Mouse (Mus musculus): ENCODE results near the gene Ptpn18. TPM values are rescaled to one million over a fixed set of nuclear protein-coding genes. Genes with fewer than 3 reads are reported as not detected.
A peak's percentile ranks its signal among the peaks of the same experiment; 100 is the strongest.

Ptpn18 gene
- 15.1 and 15.8 TPM in 2 replicates for polyA plus RNA-seq (2015; fragmentation: Nextera tagmentation; extraction: Ambion mirVana)

DNA sequence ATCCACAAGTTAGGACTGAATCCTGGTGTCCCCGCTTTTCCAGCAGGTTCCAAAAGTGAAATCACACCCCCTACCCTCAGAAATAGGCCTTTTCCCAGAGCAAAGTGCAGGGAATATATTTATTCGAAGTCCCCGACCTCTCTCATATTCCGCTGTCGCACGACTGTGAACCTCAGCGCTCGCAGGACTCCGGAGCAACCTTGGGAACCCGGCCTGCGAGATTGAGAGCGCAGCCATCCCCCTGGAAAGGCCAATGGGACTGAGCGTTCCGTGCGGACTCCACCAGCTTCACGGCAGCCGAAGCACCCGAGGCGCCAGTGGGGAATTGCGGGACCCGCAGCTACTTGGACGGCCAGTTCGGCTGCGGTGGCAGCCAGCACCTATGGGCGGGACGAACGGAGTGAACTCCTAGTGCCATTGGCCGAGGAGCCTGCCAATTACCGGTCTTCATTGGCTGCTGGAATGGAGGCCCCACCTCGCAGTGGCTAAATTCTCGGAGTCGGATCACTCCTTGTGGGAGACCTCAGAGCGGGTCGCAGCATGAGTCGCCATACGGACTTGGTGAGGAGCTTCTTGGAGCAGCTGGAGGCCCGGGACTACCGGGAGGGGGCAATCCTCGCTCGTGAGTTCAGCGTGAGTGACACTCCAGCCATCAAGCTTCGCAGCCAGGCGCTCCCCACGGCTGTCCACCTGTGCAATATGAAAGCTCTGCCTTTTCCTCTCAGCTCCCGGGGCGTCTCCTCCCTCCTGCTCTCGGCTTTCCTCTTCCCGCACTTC is at the start of gene Ptpn18:
Gene Ptpn18 (plus strand): TSS at position 479 of the 777 bp plus-strand sequence.
- no peak within 1 kb of the TSS for H3K27ac ChIP-seq (replicated peaks)
- H3K4me2 ChIP-seq: peak within 1 kb of the TSS; percentile 97
- no peaks in the 10 kb centered on the region for H3K36me3 ChIP-seq
- peak within 1 kb of the TSS; percentile 64 for H3K4me3 ChIP-seq
- peak within 1 kb of the TSS; percentile 80 for H3K9ac ChIP-seq
- peaks cover 46% of the 10 kb centered on the region for H3K27me3 ChIP-seq (replicated peaks)
- no peaks in the 10 kb centered on the region for H3K9me3 ChIP-seq
- ATAC-seq (ENCODE audit: extremely low read depth, insufficient number of reproducible peaks, low FRiP score, low TSS enrichment): peak; percentile 88
- under 1% methylated on average over 48 of the region's 48 CpGs for WGBS
- peaks cover 14% of the 10 kb centered on the region; the same call in 1 of the 2 replicates for H3K4me1 ChIP-seq

DNA sequence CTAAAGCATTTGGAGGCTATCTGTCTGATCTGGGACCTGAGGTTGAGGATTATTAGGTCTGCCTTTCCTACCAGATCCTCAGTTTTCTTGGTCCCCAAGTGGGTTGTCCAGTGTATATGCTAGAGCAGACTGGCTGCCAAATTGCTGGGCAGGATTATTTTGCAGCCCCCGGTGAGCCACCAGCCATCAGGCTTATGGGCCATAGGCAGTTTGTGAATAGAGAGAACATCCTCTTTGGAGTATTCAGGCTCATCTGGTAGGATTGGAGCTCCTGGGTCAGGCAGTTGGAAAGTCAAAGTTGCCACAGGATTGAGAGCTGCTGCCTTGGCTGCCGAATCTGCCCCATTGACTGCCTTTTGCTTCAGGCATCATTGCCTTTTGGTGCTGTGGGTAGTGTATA is 31.1 kb upstream of the Ptpn18 start:
- ATAC-seq (ENCODE audit: extremely low read depth, insufficient number of reproducible peaks, low FRiP score, low TSS enrichment): no peak
- Histone ChIP-seq H3K4me3 (no peak overlapping the region), H3K9ac (no peak overlapping the region), H3K36me3 (peaks cover 31% of the 10 kb centered on the region), H3K4me1 (peaks cover 6% of the 10 kb centered on the region), H3K9me3 (peaks cover 25% of the 10 kb centered on the region), H3K4me2 (no peak overlapping the region), H3K27ac (replicated peaks) (no peak overlapping the region), H3K27me3 (replicated peaks) (no peaks in the 10 kb centered on the region)
- WGBS: 88% methylated on average over 2 of the region's 2 CpGs

DNA sequence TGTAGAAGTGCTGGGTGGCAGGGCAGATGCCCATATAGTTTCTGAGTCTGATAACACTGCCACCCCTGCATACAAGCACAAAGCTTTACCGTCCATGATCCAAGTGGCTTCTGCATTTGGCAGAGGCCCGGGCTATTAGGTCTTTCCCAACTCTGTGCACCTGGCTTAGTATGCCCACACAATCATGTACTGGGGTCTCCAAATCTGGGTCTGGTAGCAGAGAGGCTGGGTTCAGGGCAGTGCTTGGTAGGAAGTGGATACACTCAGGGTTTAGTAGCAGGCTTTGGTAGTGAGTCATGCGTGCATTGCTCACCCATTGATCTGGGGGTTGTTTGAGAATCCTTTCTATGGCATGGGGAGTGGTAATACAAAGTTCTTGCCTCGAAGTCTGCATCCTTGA is 30.3 kb upstream of the Ptpn18 start:
- no peak overlapping the region for H3K27ac ChIP-seq (replicated peaks)
- H3K4me2 ChIP-seq: no peak overlapping the region
- WGBS: 86% methylated on average over 4 of the region's 4 CpGs
- H3K9me3 ChIP-seq: peaks cover 25% of the 10 kb centered on the region
- H3K36me3 ChIP-seq: peaks cover 31% of the 10 kb centered on the region
- ATAC-seq (ENCODE audit: extremely low read depth, insufficient number of reproducible peaks, low FRiP score, low TSS enrichment): no peak
- H3K4me1 ChIP-seq: peaks cover 14% of the 10 kb centered on the region
- no peak overlapping the region for H3K9ac ChIP-seq
- H3K4me3 ChIP-seq: no peak overlapping the region
- no peaks in the 10 kb centered on the region for H3K27me3 ChIP-seq (replicated peaks)

DNA sequence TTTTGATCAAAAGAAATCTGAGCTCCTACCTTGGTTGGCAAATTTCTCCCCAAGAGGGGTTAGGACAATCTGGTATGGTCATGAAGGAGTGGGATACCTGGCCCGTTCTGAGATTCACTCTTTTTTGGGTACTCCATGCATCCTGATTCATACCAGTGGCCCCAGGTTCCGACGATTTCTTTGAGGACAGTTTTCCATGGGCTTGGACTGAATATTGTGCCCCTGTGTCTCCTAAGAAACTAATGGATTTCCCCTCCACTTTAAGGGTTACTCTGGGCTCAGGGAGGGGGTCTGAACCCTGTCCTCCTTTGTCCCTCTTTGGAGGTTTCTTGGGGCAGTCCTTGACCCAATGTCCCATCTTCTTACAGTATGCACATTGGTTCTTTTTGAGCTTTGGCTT is 28.6 kb upstream of the Ptpn18 start:
- Histone ChIP-seq H3K4me2 (no peak overlapping the region), H3K27ac (replicated peaks) (no peak overlapping the region), H3K9me3 (peaks cover 25% of the 10 kb centered on the region), H3K4me3 (no peak overlapping the region), H3K9ac (no peak overlapping the region), H3K36me3 (peaks cover 31% of the 10 kb centered on the region), H3K4me1 (peaks cover 18% of the 10 kb centered on the region), H3K27me3 (replicated peaks) (no peaks in the 10 kb centered on the region)
- WGBS: 87% methylated on average over 3 of the region's 3 CpGs
- no peak for ATAC-seq (ENCODE audit: extremely low read depth, insufficient number of reproducible peaks, low FRiP score, low TSS enrichment)

DNA sequence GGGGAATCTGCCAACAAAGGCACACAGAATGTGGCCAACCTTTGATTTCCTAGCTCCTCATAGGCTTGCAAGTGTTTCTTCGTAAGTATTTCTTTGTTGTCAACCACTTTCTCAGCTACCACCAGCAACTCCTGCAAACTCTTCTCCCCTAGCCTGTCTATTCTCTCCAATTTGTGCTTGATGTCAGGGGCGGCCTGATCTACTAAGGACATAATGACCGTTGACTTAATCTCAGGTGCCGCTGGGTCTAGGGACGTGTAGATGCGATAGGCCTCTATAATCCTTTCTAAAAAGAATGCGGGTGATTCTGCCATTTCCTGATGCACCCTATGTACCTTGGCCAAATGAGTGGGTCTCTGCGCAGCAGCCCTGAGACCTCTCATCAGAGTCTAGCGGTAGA is 28.1 kb upstream of the Ptpn18 start:
- WGBS: 96% methylated on average over 9 of the region's 9 CpGs
- peaks cover 25% of the 10 kb centered on the region for H3K9me3 ChIP-seq
- H3K27ac ChIP-seq (replicated peaks): no peak overlapping the region
- no peaks in the 10 kb centered on the region for H3K27me3 ChIP-seq (replicated peaks)
- H3K36me3 ChIP-seq: peaks cover 35% of the 10 kb centered on the region
- no peak overlapping the region for H3K9ac ChIP-seq
- H3K4me2 ChIP-seq: no peak overlapping the region
- ATAC-seq (ENCODE audit: extremely low read depth, insufficient number of reproducible peaks, low FRiP score, low TSS enrichment): no peak
- H3K4me1 ChIP-seq: peaks cover 18% of the 10 kb centered on the region
- H3K4me3 ChIP-seq: no peak overlapping the region

DNA sequence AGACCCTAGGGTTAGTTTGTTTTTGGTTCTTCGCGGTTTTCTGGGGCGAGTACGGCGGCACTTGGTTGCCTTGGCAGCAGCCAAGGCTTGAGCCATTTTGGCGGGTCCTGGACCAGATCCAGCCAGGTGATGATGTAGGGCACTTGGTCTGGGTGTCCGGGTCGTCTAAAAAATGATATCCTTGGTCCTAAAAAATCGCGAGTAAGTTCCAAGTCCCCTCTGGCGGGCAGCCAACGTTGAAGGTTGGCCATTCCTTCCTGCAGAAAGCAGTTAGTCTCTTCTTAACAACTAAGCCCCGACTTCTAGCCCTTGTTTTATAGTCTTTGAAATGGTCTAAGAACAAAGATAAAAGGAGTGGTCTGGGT is 27.2 kb upstream of the Ptpn18 start:
- no peaks in the 10 kb centered on the region for H3K27me3 ChIP-seq (replicated peaks)
- no peak overlapping the region; the same call in 1 of the 2 replicates for H3K27ac ChIP-seq (replicated peaks)
- H3K4me3 ChIP-seq: peak overlapping the region; percentile 74
- H3K9ac ChIP-seq: peak overlapping the region; percentile 81
- peaks cover 44% of the 10 kb centered on the region for H3K36me3 ChIP-seq
- peaks cover 18% of the 10 kb centered on the region for H3K4me1 ChIP-seq
- H3K9me3 ChIP-seq: peaks cover 25% of the 10 kb centered on the region
- H3K4me2 ChIP-seq: peak overlapping the region; percentile 70
- whole genome bisulfite sequencing: 54% methylated on average over 13 of the region's 13 CpGs
- ATAC-seq (ENCODE audit: extremely low read depth, insufficient number of reproducible peaks, low FRiP score, low TSS enrichment): no peak

DNA sequence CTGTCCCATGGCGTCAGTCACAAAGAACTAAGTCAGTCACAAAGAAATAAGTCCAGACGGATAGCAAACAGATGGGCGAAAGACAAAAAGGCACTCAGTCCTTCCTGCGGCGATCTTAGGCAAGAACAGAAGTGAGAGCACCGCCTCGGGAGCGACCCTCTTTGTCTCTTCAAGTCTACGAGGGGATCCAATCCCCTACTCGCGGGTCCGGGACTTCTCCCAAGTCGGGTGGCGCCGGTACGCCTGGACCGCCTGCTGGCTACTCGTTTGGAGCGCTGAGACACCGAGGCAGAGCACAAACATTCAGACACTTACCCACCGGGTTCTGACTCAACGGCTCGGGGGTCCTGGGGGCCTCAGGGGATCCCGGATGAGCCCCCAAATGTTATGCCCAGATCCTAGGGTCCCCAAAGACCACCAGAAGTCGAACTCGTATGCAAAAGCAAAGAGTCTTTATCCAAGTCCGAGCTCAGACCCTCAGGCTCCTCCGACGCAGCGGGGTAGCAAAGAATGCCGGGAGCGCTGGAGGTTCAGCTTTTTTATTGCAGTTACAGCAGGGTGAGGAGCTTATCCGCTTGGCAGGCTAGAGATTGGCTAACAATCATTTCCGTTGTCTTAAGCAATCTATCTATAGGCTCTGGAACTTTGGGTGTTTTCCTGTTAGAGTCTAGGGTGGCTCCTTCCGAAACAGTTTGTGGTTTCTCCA is 26.6 kb upstream of the Ptpn18 start:
- Histone ChIP-seq H3K9me3 (peaks cover 25% of the 10 kb centered on the region), H3K4me3 (peak overlapping the region; percentile 74), H3K4me2 (peak overlapping the region; percentile 70), H3K9ac (peak overlapping the region; percentile 81), H3K4me1 (peaks cover 20% of the 10 kb centered on the region), H3K27ac (replicated peaks) (peak overlapping the region; percentile 78), H3K36me3 (peaks cover 50% of the 10 kb centered on the region), H3K27me3 (replicated peaks) (no peaks in the 10 kb centered on the region)
- WGBS: 13% methylated on average over 35 of the region's 35 CpGs
- ATAC-seq (ENCODE audit: extremely low read depth, insufficient number of reproducible peaks, low FRiP score, low TSS enrichment): no peak

DNA sequence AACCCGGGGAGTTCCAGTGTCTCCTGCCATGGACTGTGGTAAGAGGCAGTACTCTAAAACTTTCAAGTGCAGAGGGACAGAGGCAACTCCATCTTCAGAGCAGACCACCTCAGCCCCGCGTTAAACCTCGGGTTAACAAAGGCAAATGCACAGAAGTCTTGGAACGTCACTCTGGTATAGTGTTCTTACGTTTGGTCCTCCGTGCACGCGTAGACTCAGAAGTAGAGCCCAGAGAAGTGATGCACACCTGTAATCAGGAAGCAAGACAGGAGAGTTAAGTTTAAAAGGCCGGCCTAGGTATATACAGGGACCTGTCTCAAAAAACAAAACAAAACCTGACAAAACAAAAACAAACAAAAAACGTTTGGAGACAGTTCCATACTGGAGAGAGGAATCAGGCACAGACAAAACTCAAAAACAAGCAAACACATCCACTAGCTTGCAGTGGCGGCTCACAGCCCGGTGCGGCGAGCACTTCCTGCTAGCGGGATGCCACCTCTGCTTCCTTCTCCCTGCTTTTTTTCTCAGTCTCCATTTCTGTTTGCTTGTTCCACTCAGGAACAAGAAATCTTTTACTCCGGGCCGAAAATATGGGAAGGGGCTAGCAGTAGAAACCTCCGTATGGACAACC is 25.6 kb upstream of the Ptpn18 start:
- H3K27me3 ChIP-seq (replicated peaks): no peaks in the 10 kb centered on the region
- peak overlapping the region; percentile 74 for H3K4me3 ChIP-seq
- H3K9ac ChIP-seq: peak overlapping the region; percentile 80
- peak overlapping the region; percentile 70 for H3K4me2 ChIP-seq
- WGBS: 11% methylated on average over 19 of the region's 19 CpGs
- H3K36me3 ChIP-seq: peaks cover 48% of the 10 kb centered on the region
- H3K9me3 ChIP-seq: peaks cover 25% of the 10 kb centered on the region
- peaks cover 27% of the 10 kb centered on the region for H3K4me1 ChIP-seq
- H3K27ac ChIP-seq (replicated peaks): peak overlapping the region; percentile 78
- no peak for ATAC-seq (ENCODE audit: extremely low read depth, insufficient number of reproducible peaks, low FRiP score, low TSS enrichment)

DNA sequence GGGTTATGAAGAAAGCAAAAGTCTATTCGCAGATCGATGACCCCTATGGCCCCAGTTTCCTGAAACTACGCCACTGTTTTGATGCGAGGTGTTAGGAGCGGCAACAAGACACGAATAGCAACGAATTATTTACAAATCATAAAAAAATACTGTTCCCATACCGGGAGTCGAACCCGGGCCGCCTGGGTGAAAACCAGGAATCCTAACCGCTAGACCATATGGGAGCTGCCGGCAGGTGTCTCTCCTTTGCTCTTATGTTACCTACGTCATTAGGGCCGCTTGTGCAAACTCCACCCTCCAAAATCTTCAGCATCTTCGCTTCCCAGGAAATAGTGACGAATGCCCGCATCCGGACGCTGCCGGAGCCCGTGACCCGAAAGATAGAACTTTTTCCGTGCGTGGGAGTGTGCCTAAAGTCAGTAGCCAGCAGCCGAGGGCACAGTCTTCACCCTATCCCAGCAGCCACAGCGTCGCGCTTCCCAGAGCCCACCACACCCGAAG is 24.9 kb upstream of the Ptpn18 start:
- H3K4me2 ChIP-seq: peak overlapping the region; percentile 70
- peak overlapping the region; percentile 74 for H3K4me3 ChIP-seq
- under 1% methylated on average over 30 of the region's 30 CpGs for WGBS
- peak overlapping the region; percentile 80 for H3K27ac ChIP-seq (replicated peaks)
- H3K27me3 ChIP-seq (replicated peaks): no peaks in the 10 kb centered on the region
- ATAC-seq (ENCODE audit: extremely low read depth, insufficient number of reproducible peaks, low FRiP score, low TSS enrichment): no peak
- peaks cover 27% of the 10 kb centered on the region for H3K4me1 ChIP-seq
- H3K36me3 ChIP-seq: peaks cover 42% of the 10 kb centered on the region
- H3K9me3 ChIP-seq: peaks cover 25% of the 10 kb centered on the region
- peak overlapping the region; percentile 80 for H3K9ac ChIP-seq

DNA sequence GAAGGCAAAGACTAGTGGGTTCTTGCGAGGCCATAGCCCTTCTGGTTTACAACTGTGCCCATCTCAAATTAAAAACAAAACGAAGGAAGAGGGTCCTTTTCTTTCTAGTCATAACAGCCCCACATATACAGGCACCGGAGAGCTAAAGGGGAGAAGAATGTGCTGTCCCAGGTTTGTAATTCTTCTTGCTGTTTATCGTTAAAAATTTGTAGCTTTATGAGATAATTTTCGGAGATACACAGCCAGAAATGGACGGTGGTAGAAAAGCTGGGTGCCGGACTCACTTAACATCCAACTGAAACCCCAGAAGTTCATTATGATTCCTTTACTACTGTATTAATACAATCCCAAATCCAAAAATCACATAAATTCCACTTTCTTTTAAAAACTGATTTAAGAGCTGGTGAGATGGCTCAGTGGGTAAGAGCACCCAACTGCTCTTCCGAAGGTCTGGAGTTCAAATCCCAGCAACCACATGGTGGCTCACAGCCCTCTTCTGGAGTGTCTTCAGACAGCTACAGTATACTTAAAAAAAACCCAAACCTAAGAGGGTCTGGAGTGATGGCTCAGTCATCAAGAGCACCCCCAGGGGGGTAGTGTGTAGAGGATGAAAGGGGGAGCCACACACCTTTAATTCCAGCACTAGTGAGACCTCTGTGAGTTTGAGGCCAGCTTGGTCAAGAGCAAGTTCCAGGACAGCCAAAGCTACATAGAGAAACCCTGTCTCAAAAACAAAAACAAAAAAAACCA is 24.0 kb upstream of the Ptpn18 start:
- Histone ChIP-seq H3K27me3 (replicated peaks) (no peaks in the 10 kb centered on the region), H3K9ac (peak overlapping the region; percentile 80), H3K9me3 (peaks cover 18% of the 10 kb centered on the region), H3K4me2 (peak overlapping the region; percentile 70), H3K27ac (replicated peaks) (peak overlapping the region; percentile 80), H3K36me3 (peaks cover 34% of the 10 kb centered on the region), H3K4me1 (peaks cover 31% of the 10 kb centered on the region), H3K4me3 (peak overlapping the region; percentile 74)
- no peak for ATAC-seq (ENCODE audit: extremely low read depth, insufficient number of reproducible peaks, low FRiP score, low TSS enrichment)
- WGBS: 28% methylated on average over 8 of the region's 8 CpGs

DNA sequence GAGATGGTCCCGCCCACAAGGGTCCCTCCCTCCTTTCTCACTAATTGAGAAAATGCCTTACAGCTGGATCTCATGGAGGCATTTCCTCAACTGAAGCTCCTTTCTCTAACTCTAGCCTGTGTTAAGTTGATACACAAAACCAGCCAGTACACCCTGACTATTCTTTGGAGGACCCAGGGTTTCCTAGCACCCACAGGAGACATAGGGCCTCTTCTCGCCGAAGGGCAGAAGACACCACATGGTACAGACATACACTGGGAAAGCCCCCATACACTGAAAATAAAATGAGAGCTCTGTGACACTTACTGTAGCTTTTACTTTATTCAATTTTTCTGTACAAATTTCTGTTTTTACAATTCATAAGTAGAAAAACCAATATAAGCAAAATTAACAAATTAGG is 23.2 kb upstream of the Ptpn18 start:
- no peak for ATAC-seq (ENCODE audit: extremely low read depth, insufficient number of reproducible peaks, low FRiP score, low TSS enrichment)
- H3K4me2 ChIP-seq: no peak overlapping the region
- 77% methylated on average over 3 of the region's 3 CpGs for WGBS

More for the DNA sequence above, 23.2 kb upstream of the Ptpn18 start:
- Histone ChIP-seq H3K4me3 (no peak overlapping the region), H3K36me3 (peaks cover 29% of the 10 kb centered on the region), H3K9me3 (peaks cover 10% of the 10 kb centered on the region), H3K27me3 (replicated peaks) (no peaks in the 10 kb centered on the region), H3K27ac (replicated peaks) (no peak overlapping the region), H3K4me1 (peaks cover 37% of the 10 kb centered on the region), H3K9ac (no peak overlapping the region)

Data from heart, embryonic 13.5 days (tissue).